Mouse (Mus musculus) myocyte (in vitro differentiated cells): ENCODE results near the gene Zkscan8.

Experiments
- MAX ChIP-seq: IDR thresholded peaks from one replicate; pipeline ENCODE4 v1.6.1; 2011; ENCODE audit warnings: low read depth, mild to moderate bottlenecking, control low read depth
- MYOD1 ChIP-seq, 3 experiments: IDR thresholded peaks; one replicate each; pipeline ENCODE4 v1.6.1; 2011; ENCODE audit warnings: control low read depth in 2 of 3, low read depth in 2 of 3, mild to moderate bottlenecking in 2 of 3, moderate library complexity in 1 of 3; ENCODE audit not compliant: insufficient read length in 2 of 3, control insufficient read depth in 1 of 3
- MYOG ChIP-seq, 3 experiments: IDR thresholded peaks; one replicate each; pipeline ENCODE4 v1.6.1; 2011; ENCODE audit warnings: control low read depth in 2 of 3, low read depth in 2 of 3, mild to moderate bottlenecking in 2 of 3; ENCODE audit not compliant: insufficient read length in 2 of 3, control insufficient read depth in 1 of 3, insufficient read depth in 1 of 3
- POLR2A ChIP-seq: IDR thresholded peaks from one replicate; pipeline ENCODE4 v1.6.1; 2011; ENCODE audit warnings: low read depth, mild to moderate bottlenecking, control low read depth, moderate library complexity; ENCODE audit not compliant: insufficient read length
- POLR2AphosphoS2 ChIP-seq: IDR thresholded peaks from one replicate; pipeline ENCODE4 v1.6.1; 2011; ENCODE audit warnings: low read depth, control low read depth; ENCODE audit not compliant: insufficient read length
- REST ChIP-seq: IDR thresholded peaks from one replicate; pipeline ENCODE4 v1.6.1; 2011; ENCODE audit warnings: mild to moderate bottlenecking, control low read depth, moderate library complexity; ENCODE audit not compliant: insufficient read depth, insufficient read length
- USF1 ChIP-seq: IDR thresholded peaks from one replicate; pipeline ENCODE4 v1.6.1; 2011; ENCODE audit warnings: low read depth, mild to moderate bottlenecking, control low read depth, moderate library complexity

GRCm38 (mm10) chr13:21530136-21530535, 784 bp downstream of the Zkscan8 start:
- TF ChIP-seq POLR2A (no peak), MYOG (IDR thresholded peaks at IDR 0.05; ENCODE audit: control insufficient read depth in 1 of 3, insufficient read depth in 1 of 3, insufficient read length in 2 of 3, low read depth in 2 of 3) (no peak), USF1 (no peak), POLR2AphosphoS2 (no peak), MYOD1 (IDR thresholded peaks at IDR 0.05; ENCODE audit: control insufficient read depth in 1 of 3, insufficient read length in 2 of 3, low read depth in 2 of 3) (no peak), MAX (no peak), REST (no peak)
